Mouse (Mus musculus): Measurements from ENCODE around the gene 1700012A03Rik. TPM values are rescaled to one million over a fixed set of nuclear protein-coding genes. Genes with fewer than 3 reads are reported as not detected.

1700012A03Rik gene
- total and polyA plus RNA-seq, 3 experiments: not detected

DNA sequence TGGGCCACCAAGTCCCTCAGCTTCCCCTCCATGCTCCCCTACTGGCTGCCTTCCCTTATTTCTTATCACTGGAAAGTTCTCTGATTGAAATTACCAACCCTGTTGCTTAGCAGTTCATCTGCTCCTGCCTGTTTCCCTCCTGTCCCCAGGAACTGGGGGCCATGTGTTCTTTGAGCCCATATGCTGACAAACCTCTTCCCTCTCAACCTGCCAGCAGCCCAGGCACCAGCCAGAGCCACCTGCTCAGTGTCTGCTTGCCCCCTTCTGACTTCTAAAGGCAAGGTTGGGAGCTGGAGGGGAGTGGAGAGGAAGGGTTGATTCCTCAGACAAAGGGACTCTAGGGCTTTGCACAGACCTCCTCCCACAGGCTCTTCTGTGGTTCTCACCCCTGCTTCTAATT lies 4.7 kb upstream of the 1700012A03Rik start:
- in situ Hi-C loops (cut with MboI; ENCODE audit: low pct_ligation_motif_present, low pct_unique_long_range_greater_than_20kb, low sequenced_read_pairs): no loop called here
- no peak for DNase-seq (ENCODE audit: extremely low read depth)
- Histone ChIP-seq H3K4me1 (ENCODE audit: control insufficient read depth in 1 of 2, insufficient read depth in 2 of 2) (no peaks in the 10 kb centered on the region), H3K9ac (ENCODE audit: insufficient read depth, low read depth) (no peak overlapping the region), H3K4me2 (ENCODE audit: insufficient read depth, low read depth, poor library complexity, severe bottlenecking) (no peak overlapping the region), H3K36me3 (replicated peaks in 1 of 2; ENCODE audit: control insufficient read depth in 1 of 2, insufficient read depth in 1 of 2, low read length in 1 of 2) (no peaks in the 10 kb centered on the region), H3K9me3 (replicated peaks; ENCODE audit: low read length) (no peaks in the 10 kb centered on the region), H3K27ac (ENCODE audit: insufficient read depth, low read depth) (no peak overlapping the region), H3K4me3 (replicated peaks in 1 of 3; ENCODE audit: low read depth in 2 of 3, low read length in 2 of 3, poor library complexity in 1 of 3) (no peak overlapping the region), H3K27me3 (replicated peaks) (peaks cover 93% of the 10 kb centered on the region), H3K79me2 (replicated peaks; ENCODE audit: control insufficient read depth, extremely low read depth, insufficient read depth, poor library complexity, severe bottlenecking) (no peaks in the 10 kb centered on the region)
- TF ChIP-seq RCOR1 (conservative IDR thresholded peaks at IDR 0.05; ENCODE audit: low read depth, low read length) (no peak), MXI1 (IDR thresholded peaks at IDR 0.05; ENCODE audit: low read depth, low read length) (no peak), BHLHE40 (IDR thresholded peaks at IDR 0.05; ENCODE audit: low read depth, low read length) (no peak)
- dilution Hi-C loops (cut with MboI; ENCODE audit: extremely low pct_ligation_motif_present, extremely low pct_unique_long_range_greater_than_20kb, low sequenced_read_pairs): no loop called here

DNA sequence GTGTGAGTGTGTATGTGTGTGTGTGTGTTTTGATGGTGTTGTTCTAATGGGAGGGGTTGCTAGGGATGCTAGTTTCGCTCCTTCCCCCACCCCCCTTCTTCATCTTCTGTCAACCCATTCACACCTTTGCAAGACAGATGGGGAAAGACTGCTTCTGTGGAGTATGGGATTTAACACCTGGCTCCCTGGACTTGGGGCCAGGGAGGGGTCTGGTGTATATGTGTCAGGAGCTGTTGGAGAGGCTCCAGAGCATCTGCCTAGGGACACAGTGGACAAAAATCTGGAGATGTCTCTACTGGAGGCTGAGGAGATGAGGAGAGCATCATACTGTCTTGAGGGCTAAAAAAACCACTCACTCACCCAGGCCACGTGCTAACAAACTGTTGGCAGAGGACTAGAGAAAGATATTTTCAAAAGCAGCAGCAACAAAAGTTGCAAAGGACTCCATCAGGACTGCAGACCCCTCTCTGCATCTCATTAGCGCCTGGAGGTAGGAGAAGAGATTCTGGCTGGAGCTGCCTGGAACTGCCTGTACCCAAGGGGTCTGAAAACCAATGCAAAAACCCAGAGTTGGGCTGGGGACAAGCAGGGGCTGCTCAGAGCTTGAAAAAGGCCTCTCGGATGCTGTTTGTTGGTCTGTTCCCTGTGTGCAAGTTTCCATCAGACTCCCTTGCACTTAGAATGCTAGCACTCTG lies 643 bp upstream of the 1700012A03Rik start:
- H3K27ac ChIP-seq (ENCODE audit: insufficient read depth, low read depth): no peak overlapping the region
- no peak overlapping the region for H3K9ac ChIP-seq (ENCODE audit: insufficient read depth, low read depth)
- DNase-seq (ENCODE audit: extremely low read depth): no peak
- no peak overlapping the region for H3K4me2 ChIP-seq (ENCODE audit: insufficient read depth, low read depth, poor library complexity, severe bottlenecking)
- H3K79me2 ChIP-seq (replicated peaks; ENCODE audit: control insufficient read depth, extremely low read depth, insufficient read depth, poor library complexity, severe bottlenecking): no peaks in the 10 kb centered on the region
- H3K27me3 ChIP-seq (replicated peaks): peaks cover 93% of the 10 kb centered on the region
- H3K4me3 ChIP-seq (replicated peaks in 1 of 3; ENCODE audit: low read depth in 2 of 3, low read length in 2 of 3, poor library complexity in 1 of 3): no peak overlapping the region
- no peaks in the 10 kb centered on the region for H3K9me3 ChIP-seq (replicated peaks; ENCODE audit: low read length)
- dilution Hi-C loops (cut with MboI; ENCODE audit: extremely low pct_ligation_motif_present, extremely low pct_unique_long_range_greater_than_20kb, low sequenced_read_pairs): no loop called here
- H3K4me1 ChIP-seq (ENCODE audit: control insufficient read depth in 1 of 2, insufficient read depth in 2 of 2): no peaks in the 10 kb centered on the region
- in situ Hi-C loops (cut with MboI; ENCODE audit: low pct_ligation_motif_present, low pct_unique_long_range_greater_than_20kb, low sequenced_read_pairs): no loop called here
- TF ChIP-seq ZC3H11A (IDR thresholded peaks at IDR 0.05; ENCODE audit: low read depth, low read length) (no peak), USF1 (IDR thresholded peaks at IDR 0.05; ENCODE audit: low read depth, low read length) (no peak), EP300 (IDR thresholded peaks at IDR 0.05; ENCODE audit: low read length) (no peak), PAX5 (IDR thresholded peaks at IDR 0.05; ENCODE audit: low read length) (no peak), NELFE (IDR thresholded peaks at IDR 0.05; ENCODE audit: low read depth, low read length) (no peak), TBP (conservative IDR thresholded peaks at IDR 0.05; ENCODE audit: low read depth, low read length) (no peak), POLR2AphosphoS2 (IDR thresholded peaks at IDR 0.05; ENCODE audit: low read depth, low read length) (no peak), E2F4 (IDR thresholded peaks at IDR 0.05; ENCODE audit: insufficient replicate concordance, low read depth, low read length) (no peak), RCOR1 (conservative IDR thresholded peaks at IDR 0.05; ENCODE audit: low read depth, low read length) (no peak), ZKSCAN1 (IDR thresholded peaks at IDR 0.05; ENCODE audit: borderline replicate concordance, low read depth, low read length) (no peak), MEF2A (IDR thresholded peaks at IDR 0.05; ENCODE audit: borderline replicate concordance, low read depth, low read length) (no peak), ETS1 (conservative IDR thresholded peaks at IDR 0.05; ENCODE audit: low read depth, low read length) (no peak), UBTF (IDR thresholded peaks at IDR 0.05; ENCODE audit: low read depth, low read length) (no peak), IRF4 (IDR thresholded peaks at IDR 0.05; ENCODE audit: low read depth, low read length) (no peak), JUN (IDR thresholded peaks at IDR 0.05; ENCODE audit: insufficient read depth, low read depth, low read length) (no peak), CTCF (conservative IDR thresholded peaks at IDR 0.05 in 1 of 2, IDR thresholded peaks at IDR 0.05 in 1 of 2; ENCODE audit: low read depth in 2 of 2, low read length in 2 of 2) (no peak), POLR2A (IDR thresholded peaks at IDR 0.05; ENCODE audit: low read depth, low read length) (no peak), ZMIZ1 (IDR thresholded peaks at IDR 0.05; ENCODE audit: low read depth, low read length) (no peak), MYC (IDR thresholded peaks at IDR 0.05; ENCODE audit: low read depth, low read length) (no peak), SIN3A (IDR thresholded peaks at IDR 0.05; ENCODE audit: low read length) (no peak)
- no peaks in the 10 kb centered on the region for H3K36me3 ChIP-seq (replicated peaks in 1 of 2; ENCODE audit: control insufficient read depth in 1 of 2, insufficient read depth in 1 of 2, low read length in 1 of 2)

Data from CH12.LX (cell line).